Mouse (Mus musculus): ENCODE measurements around the gene Kcna7.

DNA sequence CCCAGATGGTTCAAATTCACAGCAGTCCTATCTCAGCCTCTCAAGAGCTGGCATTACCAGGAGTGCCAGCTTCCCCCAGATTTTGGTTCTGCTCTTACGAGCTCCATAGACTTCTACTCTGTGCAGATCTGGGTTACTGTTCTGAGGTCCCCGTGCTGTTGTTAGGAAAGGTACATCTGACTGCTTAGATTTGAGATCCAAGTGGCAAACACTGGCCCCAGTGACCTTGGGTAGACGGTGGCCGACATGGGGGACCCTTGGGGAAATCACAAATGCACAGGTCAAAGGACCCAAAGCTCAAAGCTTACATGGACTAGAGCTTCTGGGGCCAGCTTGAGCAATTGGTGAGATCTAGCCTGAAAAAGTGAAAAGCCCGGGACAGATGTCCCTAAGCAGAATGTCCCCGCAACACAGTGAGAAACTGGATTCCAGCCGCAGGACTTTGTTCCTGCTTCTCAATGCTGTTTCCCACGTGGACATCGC lies 51.3 kb downstream of the Kcna7 start:
- no peak for TF ChIP-seq POLR2A (IDR thresholded peaks at IDR 0.05; ENCODE audit: borderline replicate concordance, control insufficient read depth, low read depth, low read length)
- TF ChIP-seq CTCF (IDR thresholded peaks at IDR 0.05; ENCODE audit: control insufficient read depth, insufficient read depth, low read length) = no peak
